Mouse (Mus musculus): Measurements from ENCODE around the gene Olfr483. TPM values are rescaled to one million over a fixed set of nuclear protein-coding genes. Genes with fewer than 3 reads are reported as not detected.

Olfr483 gene
- polyA plus RNA-seq, 1 experiment: not detected

DNA sequence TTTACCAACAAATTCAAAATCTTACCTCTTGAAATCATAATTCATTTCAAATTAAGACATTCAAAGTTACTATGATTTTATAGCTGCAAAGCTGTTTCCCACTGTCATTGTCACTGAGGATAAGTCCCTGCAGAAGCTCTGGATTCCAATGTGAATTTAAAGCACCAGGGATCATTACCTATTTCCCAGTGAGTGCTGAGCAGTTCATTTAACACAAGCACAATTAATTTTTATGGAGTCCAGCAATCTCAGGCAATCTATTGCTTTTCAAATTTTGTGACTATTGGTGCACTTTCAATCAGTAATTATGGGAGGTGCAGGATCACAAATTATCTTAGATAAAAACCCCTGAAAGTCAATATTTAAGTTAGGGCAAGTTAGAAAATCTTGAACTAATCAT, 26.7 kb downstream of the Olfr483 start, which contains the start of gene Olfr484:
Olfr484 (minus strand) TSS at position 101 of the 400 bp plus-strand sequence.
- no peaks in the 10 kb centered on the region for H3K36me3 ChIP-seq (ENCODE audit: control insufficient read depth, insufficient read depth)
- H3ac ChIP-seq (ENCODE audit: control insufficient read depth, insufficient read length, low read depth): no peak within 1 kb of the TSS
- no peaks in the 10 kb centered on the region for H3K79me3 ChIP-seq (ENCODE audit: low read depth)
- H3K4me3 ChIP-seq (ENCODE audit: insufficient read depth, poor library complexity, severe bottlenecking): no peak within 1 kb of the TSS
- no peak for TF ChIP-seq USF1 (IDR thresholded peaks at IDR 0.05; ENCODE audit: low read depth)
- no peak for TF ChIP-seq FOSL1 (IDR thresholded peaks at IDR 0.05; ENCODE audit: insufficient read depth, low read length, poor library complexity, severe bottlenecking)
- no peaks in the 10 kb centered on the region for H3K79me2 ChIP-seq (ENCODE audit: control insufficient read depth, insufficient read depth)
- no peaks in the 10 kb centered on the region for H3K27me3 ChIP-seq (ENCODE audit: control insufficient read depth, insufficient read depth, insufficient read length)

Other genes starting within 250 kb of the Olfr483 start
- not detected for gene Olfr472, start 202.9 kb upstream of the Olfr483 start, polyA plus RNA-seq (2012; fragmentation: generic; extraction: Trizol)
- not detected for gene Olfr473, start 170.4 kb upstream of the Olfr483 start, polyA plus RNA-seq (2012; fragmentation: generic; extraction: Trizol)
- not detected for gene Olfr474, start 146.2 kb upstream of the Olfr483 start, polyA plus RNA-seq (2012; fragmentation: generic; extraction: Trizol)
- not detected for gene Olfr476, start 136.0 kb upstream of the Olfr483 start, polyA plus RNA-seq (2012; fragmentation: generic; extraction: Trizol)
- not detected for gene Olfr477, start 114.2 kb upstream of the Olfr483 start, polyA plus RNA-seq (2012; fragmentation: generic; extraction: Trizol)
- not detected for gene Olfr478, start 66.9 kb upstream of the Olfr483 start, polyA plus RNA-seq (2012; fragmentation: generic; extraction: Trizol)
- not detected for gene Olfr479, start 50.2 kb upstream of the Olfr483 start, polyA plus RNA-seq (2012; fragmentation: generic; extraction: Trizol)
- gene Olfr480, start 33.5 kb upstream of the Olfr483 start, polyA plus RNA-seq (2012; fragmentation: generic; extraction: Trizol): not detected
- gene Olfr481, start 21.0 kb upstream of the Olfr483 start, polyA plus RNA-seq (2012; fragmentation: generic; extraction: Trizol): not detected
- 0.01 TPM for gene Olfr482, start 3.3 kb upstream of the Olfr483 start, polyA plus RNA-seq (2012; fragmentation: generic; extraction: Trizol)
- gene Olfr484, start 26.6 kb downstream of the Olfr483 start, polyA plus RNA-seq (2012; fragmentation: generic; extraction: Trizol): not detected
- gene Olfr485, start 59.0 kb downstream of the Olfr483 start, polyA plus RNA-seq (2012; fragmentation: generic; extraction: Trizol): not detected
- not detected for gene Olfr486, start 71.9 kb downstream of the Olfr483 start, polyA plus RNA-seq (2012; fragmentation: generic; extraction: Trizol)
- gene Olfr487, start 113.8 kb downstream of the Olfr483 start, polyA plus RNA-seq (2012; fragmentation: generic; extraction: Trizol): not detected
- not detected for gene Olfr488, start 157.5 kb downstream of the Olfr483 start, polyA plus RNA-seq (2012; fragmentation: generic; extraction: Trizol)
- not detected for gene Olfr490, start 188.1 kb downstream of the Olfr483 start, polyA plus RNA-seq (2012; fragmentation: generic; extraction: Trizol)
- gene Olfr491, start 212.6 kb downstream of the Olfr483 start, polyA plus RNA-seq (2012; fragmentation: generic; extraction: Trizol): not detected
- not detected for gene Olfr492, start 222.8 kb downstream of the Olfr483 start, polyA plus RNA-seq (2012; fragmentation: generic; extraction: Trizol)
- gene Olfr493, start 246.1 kb downstream of the Olfr483 start, polyA plus RNA-seq (2012; fragmentation: generic; extraction: Trizol): not detected

Data from C2C12 (cell line).